8 mouse cellular contexts compared by ENCODE assay signal in genomic region chr8:72354272-72354671, GRCm38 (mm10). TPM values are rescaled to one million over a fixed set of nuclear protein-coding genes. Genes with fewer than 3 reads are reported as not detected.
DNase-seq lines count a peak whose midpoint lies in the region; ATAC-seq and TF ChIP-seq lines count a peak whose summit lies in the region.

No protein-coding gene starts in this region.

- no peaks in the 10 kb centered on the region for H3K9me3 ChIP-seq in liver, postnatal 0 days (ENCODE audit: low read length)
- no peaks in the 10 kb centered on the region for H3K9me3 ChIP-seq in forebrain, embryonic 15.5 days

- peaks cover 16% of the 10 kb centered on the region for H3K36me3 ChIP-seq in liver, postnatal 0 days (replicated peaks; ENCODE audit: insufficient read depth, low read length)
- no peaks in the 10 kb centered on the region for H3K36me3 ChIP-seq in splenic B cell, adult 2 months (ENCODE audit: control insufficient read depth, insufficient read depth, low read length, poor library complexity, severe bottlenecking)
- H3K36me3 ChIP-seq in forebrain, embryonic 15.5 days: peaks cover 39% of the 10 kb centered on the region

- no peaks in the 10 kb centered on the region for H3K27me3 ChIP-seq in liver, postnatal 0 days (ENCODE audit: insufficient read depth, low read length)
- H3K27me3 ChIP-seq in splenic B cell, adult 2 months (ENCODE audit: control insufficient read depth, insufficient read depth, low read length, poor library complexity, severe bottlenecking): no peaks in the 10 kb centered on the region
- no peaks in the 10 kb centered on the region for H3K27me3 ChIP-seq in forebrain, embryonic 15.5 days

- no peak for TF ChIP-seq CTCF in left cerebral cortex, adult 2 months (IDR thresholded peaks at IDR 0.05)
- TF ChIP-seq CTCF in liver, postnatal 0 days (IDR thresholded peaks at IDR 0.05; ENCODE audit: low read depth): no peak

- TF ChIP-seq EP300 in liver, postnatal 0 days (IDR thresholded peaks at IDR 0.05; ENCODE audit: low read depth): peak; percentile 35; the same call in 1 of the 2 replicates

- peak in 1 of 2 experiments; percentile 32 for DNase-seq in left cerebral cortex, adult 2 months (ENCODE audit: extremely low spot score in 1 of 2, low spot score in 2 of 2)
- no peak for DNase-seq in left cerebral cortex, adult 9 months (ENCODE audit: low spot score in 2 of 2)
- DNase-seq in heart, postnatal 36 days: peak; percentile 62 to 64
- peak; percentile 67 for DNase-seq in liver, postnatal 0 days
- DNase-seq in splenic B cell, adult 2 months (ENCODE audit: low read depth, low spot score): peak; percentile 80
- DNase-seq in cerebellum, postnatal 36 days: no peak
- no peak for DNase-seq in embryo, embryonic 10.5 days (ENCODE audit: low spot score)

- H3K4me2 ChIP-seq in liver, postnatal 0 days (ENCODE audit: low read depth, low read length): peak overlapping the region; percentile 27; the same call in 1 of the 2 replicates
- no peak overlapping the region for H3K4me2 ChIP-seq in forebrain, embryonic 15.5 days (replicated peaks)

- peak; percentile 63 for ATAC-seq in liver, postnatal 0 days
- no peak for ATAC-seq in forebrain, embryonic 15.5 days (replicated peaks)

- peaks cover 49% of the 10 kb centered on the region for H3K4me1 ChIP-seq in liver, postnatal 0 days (ENCODE audit: insufficient read depth)
- H3K4me1 ChIP-seq in forebrain, embryonic 15.5 days: no peaks in the 10 kb centered on the region

- H3K4me3 ChIP-seq in left cerebral cortex, adult 2 months: no peak overlapping the region
- H3K4me3 ChIP-seq in liver, postnatal 0 days (ENCODE audit: low read depth, low read length): no peak overlapping the region
- no peak overlapping the region for H3K4me3 ChIP-seq in forebrain, embryonic 15.5 days

- intact Hi-C loops in left cerebral cortex, adult 2 months (cut with DNase I): no loop called here
- intact Hi-C loops in heart, postnatal 36 days (cut with DNase I): no loop called here

- 4% methylated on average over 11 of the region's 11 CpGs for WGBS in liver, postnatal 0 days (ENCODE audit: insufficient replicate concordance)
- 87% methylated on average over 11 of the region's 11 CpGs for WGBS in forebrain, embryonic 15.5 days

- peak overlapping the region; percentile 53 for H3K27ac ChIP-seq in left cerebral cortex, adult 2 months
- H3K27ac ChIP-seq in liver, postnatal 0 days (ENCODE audit: low read depth): peak overlapping the region; percentile 78
- H3K27ac ChIP-seq in forebrain, embryonic 15.5 days (replicated peaks): no peak overlapping the region

- peak overlapping the region; percentile 22; the same call in 1 of the 2 replicates for H3K9ac ChIP-seq in liver, postnatal 0 days (replicated peaks)
- no peak overlapping the region for H3K9ac ChIP-seq in forebrain, embryonic 15.5 days (replicated peaks)

RNA-seq across cellular contexts. Expression of gene Klf2, which starts 35.4 kb away (rescaled TPM):
- 10 to 100 TPM; 17.1 to 32.3 TPM for total RNA-seq in left cerebral cortex, adult 2 months (2021)
- total RNA-seq in heart, postnatal 36 days (2021): 10 to 100 TPM; 42.2 to 97.6 TPM
- 5.6 and 7.4 TPM in 2 replicates for polyA plus RNA-seq in liver, postnatal 0 days (2015; fragmentation: Nextera tagmentation; extraction: Ambion mirVana)
- polyA plus RNA-seq in forebrain, embryonic 15.5 days (2015; fragmentation: Nextera tagmentation; extraction: Ambion mirVana): 4.0 and 4.1 TPM in 2 replicates

RNA-seq across cellular contexts. Expression of gene Gm10282, which starts 49.2 kb away (rescaled TPM):
- total RNA-seq in left cerebral cortex, adult 2 months (2021): 1 to 10 TPM; 3.9 to 6.2 TPM
- total RNA-seq in heart, postnatal 36 days (2021): 10 to 100 TPM in 1 of 2 experiments, 1 to 10 TPM in 1; 6.9 to 10.2 TPM
- polyA plus RNA-seq in liver, postnatal 0 days (2015; fragmentation: Nextera tagmentation; extraction: Ambion mirVana): 6.3 and 6.4 TPM in 2 replicates
- 23.0 and 23.1 TPM in 2 replicates for polyA plus RNA-seq in forebrain, embryonic 15.5 days (2015; fragmentation: Nextera tagmentation; extraction: Ambion mirVana)

Comparison
In these comparisons a context has a peak if more than half of its experiments do, and no peak if none do; other contexts are left out.
1. DNase-seq: peak in heart, postnatal 36 days (2 of 2), liver, postnatal 0 days (single experiment) and splenic B cell, adult 2 months (single experiment); none in left cerebral cortex, adult 9 months (0 of 2), cerebellum, postnatal 36 days (0 of 2) and embryo, embryonic 10.5 days (single experiment).